Mouse (Mus musculus) embryonic facial prominence, embryonic 11.5 days (tissue): ENCODE results near the gene Tln2. TPM values are rescaled to one million over a fixed set of nuclear protein-coding genes. Genes with fewer than 3 reads are reported as not detected.

Experiments
- ATAC-seq: fragments of 200-750 bp; cut with Nextera tagmentation; replicated peaks from 2 replicates; pipeline ENCODE4 v1.8.0; 2017; ENCODE audit warnings: low read depth; ENCODE audit not compliant: insufficient number of reproducible peaks, low FRiP score, low TSS enrichment
- DNase-seq: peaks from one replicate; pipeline ENCODE4 v3.0.0-alpha.2; 2015; ENCODE audit warnings: low spot score
- H3K27ac ChIP-seq: fragments of 300-500 bp; sonication (generic); replicated peaks from 2 replicates; pipeline ENCODE4 v1.5.1; 2014; ENCODE audit warnings: mild to moderate bottlenecking, low read depth, low read length, control low read depth
- H3K27me3 ChIP-seq: fragments of 300-500 bp; sonication (generic); 2 replicates; pipeline ENCODE4 v1.6.1; 2014; ENCODE audit warnings: mild to moderate bottlenecking, low read length, moderate library complexity, mixed read lengths; ENCODE audit not compliant: control insufficient read depth, insufficient read depth
- H3K36me3 ChIP-seq: fragments of 300-500 bp; sonication (generic); replicated peaks from 2 replicates; pipeline ENCODE4 v1.6.1; 2014; ENCODE audit warnings: low read depth, mild to moderate bottlenecking, low read length, moderate library complexity, mixed read lengths; ENCODE audit not compliant: control insufficient read depth, insufficient read depth
- H3K4me1 ChIP-seq: fragments of 300-500 bp; sonication (generic); 2 replicates; pipeline ENCODE4 v1.6.1; 2014; ENCODE audit warnings: low read length, mixed read lengths; ENCODE audit not compliant: control insufficient read depth, insufficient read depth
- H3K4me2 ChIP-seq: fragments of 300-500 bp; sonication (generic); 2 replicates; pipeline ENCODE4 v1.6.1; 2014; ENCODE audit warnings: low read depth, mild to moderate bottlenecking, control low read depth, low read length, moderate library complexity
- H3K4me3 ChIP-seq: fragments of 300-500 bp; sonication (generic); 2 replicates; pipeline ENCODE4 v1.5.1; 2014; ENCODE audit warnings: low read depth, low read length, control low read depth
- H3K9ac ChIP-seq: fragments of 300-500 bp; sonication (generic); replicated peaks from 2 replicates; pipeline ENCODE4 v1.6.1; 2014; ENCODE audit warnings: mild to moderate bottlenecking, control low read depth, low read length
- H3K9me3 ChIP-seq: fragments of 300-500 bp; sonication (generic); replicated peaks from 2 replicates; pipeline ENCODE4 v1.6.1; 2016; ENCODE audit warnings: mild to moderate bottlenecking, low read length, inconsistent platforms, mixed read lengths; ENCODE audit not compliant: control insufficient read depth
- WGBS: fragments of 180-500 bp; shearing (Covaris S2); extraction: QIAGEN DNeasy Blood & Tissue Kit; methylation state at CpG from one replicate; pipeline ENCODE4 v1.1.7; 2014; 5-methylcytosine and 5-hydroxymethylcytosine counted together
- polyA plus RNA-seq: library from polyadenylated mRNA; unstranded; fragments of >200 nt; fragmentation: Nextera tagmentation; extraction: Ambion mirVana; gene quantifications from 2 replicates; pipeline ENCODE4 v1.2.1, GENCODE M21; 2014

Gene Tln2
- polyA plus RNA-seq, 1 experiment from 2014 or later = 25.3 TPM

- H3K4me1 ChIP-seq = no peaks in the 10 kb centered on the region
- no peak overlapping the region for H3K4me2 ChIP-seq
- 77% methylated on average over 15 of the region's 15 CpGs for WGBS
- H3K27ac ChIP-seq = no peak overlapping the region
- no peak for DNase-seq
- ATAC-seq = no peak
- no peak overlapping the region for H3K4me3 ChIP-seq
- H3K9me3 ChIP-seq = no peaks in the 10 kb centered on the region
- no peak overlapping the region for H3K9ac ChIP-seq
- no peaks in the 10 kb centered on the region for H3K27me3 ChIP-seq
- no peaks in the 10 kb centered on the region for H3K36me3 ChIP-seq
Measured at GRCm38 (mm10) chr9:67485169-67486072, 74.1 kb downstream of the Tln2 start.

- Histone ChIP-seq H3K9ac (no peak overlapping the region), H3K4me2 (no peak overlapping the region), H3K4me3 (no peak overlapping the region), H3K9me3 (no peaks in the 10 kb centered on the region), H3K36me3 (no peaks in the 10 kb centered on the region), H3K27me3 (no peaks in the 10 kb centered on the region), H3K27ac (no peak overlapping the region), H3K4me1 (no peaks in the 10 kb centered on the region)
- 64% methylated on average over 1 of the region's 1 CpGs for WGBS
- DNase-seq (no peak), ATAC-seq (no peak)
Measured at GRCm38 (mm10) chr9:67482277-67482676, 77.2 kb downstream of the Tln2 start.

- 38% methylated on average over 1 of the region's 1 CpGs for WGBS
- Histone ChIP-seq H3K4me2 (no peak overlapping the region), H3K36me3 (no peaks in the 10 kb centered on the region), H3K9me3 (no peaks in the 10 kb centered on the region), H3K27ac (no peak overlapping the region), H3K4me1 (no peaks in the 10 kb centered on the region), H3K4me3 (no peak overlapping the region), H3K9ac (no peak overlapping the region), H3K27me3 (no peaks in the 10 kb centered on the region)
- DNase-seq (no peak), ATAC-seq (no peak)
Measured at GRCm38 (mm10) chr9:67481851-67482250, 77.7 kb downstream of the Tln2 start.

- Histone ChIP-seq H3K4me2 (no peak overlapping the region), H3K36me3 (no peaks in the 10 kb centered on the region), H3K9me3 (no peaks in the 10 kb centered on the region), H3K27ac (no peak overlapping the region), H3K4me1 (no peaks in the 10 kb centered on the region), H3K27me3 (no peaks in the 10 kb centered on the region), H3K9ac (no peak overlapping the region), H3K4me3 (no peak overlapping the region)
- ATAC-seq (no peak), DNase-seq (no peak)
- WGBS = 83% methylated on average over 3 of the region's 3 CpGs
Measured at GRCm38 (mm10) chr9:67477445-67477844, 82.1 kb downstream of the Tln2 start.

- H3K4me2 ChIP-seq = no peak overlapping the region
- H3K9me3 ChIP-seq = no peaks in the 10 kb centered on the region
- no peak overlapping the region for H3K27ac ChIP-seq
- ATAC-seq = no peak
- H3K27me3 ChIP-seq = no peaks in the 10 kb centered on the region
- no peaks in the 10 kb centered on the region for H3K36me3 ChIP-seq
- no peak for DNase-seq
- no peak overlapping the region for H3K4me3 ChIP-seq
- H3K9ac ChIP-seq = no peak overlapping the region
- WGBS = 91% methylated on average over 5 of the region's 5 CpGs
- H3K4me1 ChIP-seq = no peaks in the 10 kb centered on the region
Measured at GRCm38 (mm10) chr9:67476184-67476583, 83.3 kb downstream of the Tln2 start.

- Histone ChIP-seq H3K27me3 (no peaks in the 10 kb centered on the region), H3K9me3 (no peaks in the 10 kb centered on the region), H3K9ac (no peak overlapping the region), H3K4me3 (no peak overlapping the region), H3K4me2 (no peak overlapping the region), H3K27ac (no peak overlapping the region), H3K36me3 (no peaks in the 10 kb centered on the region), H3K4me1 (no peaks in the 10 kb centered on the region; the same call in 1 of the 2 replicates)
- WGBS = 68% methylated on average over 11 of the region's 11 CpGs
- DNase-seq (no peak), ATAC-seq (no peak)
Measured at GRCm38 (mm10) chr9:67463440-67464122, 95.9 kb downstream of the Tln2 start.

GRCm38 (mm10) chr9:67441484-67441883 lies 118.0 kb downstream of the Tln2 start:
- no CpG with 5 or more reads among the region's 2 CpGs for WGBS
- no peaks in the 10 kb centered on the region for H3K4me1 ChIP-seq
- no peak overlapping the region for H3K9ac ChIP-seq
- no peak overlapping the region for H3K4me2 ChIP-seq
- no peak overlapping the region for H3K4me3 ChIP-seq
- DNase-seq = no peak
- no peak for ATAC-seq
- H3K36me3 ChIP-seq = no peaks in the 10 kb centered on the region
- no peak overlapping the region for H3K27ac ChIP-seq
- H3K27me3 ChIP-seq = no peaks in the 10 kb centered on the region
- H3K9me3 ChIP-seq = no peaks in the 10 kb centered on the region

- no peaks in the 10 kb centered on the region for H3K27me3 ChIP-seq
- ATAC-seq (no peak), DNase-seq (no peak)
- H3K9ac ChIP-seq = no peak overlapping the region
- no peaks in the 10 kb centered on the region for H3K4me1 ChIP-seq
- 89% methylated on average over 1 of the region's 1 CpGs for WGBS
- H3K36me3 ChIP-seq = no peaks in the 10 kb centered on the region
- no peak overlapping the region for H3K4me3 ChIP-seq
- H3K4me2 ChIP-seq = no peak overlapping the region
- H3K27ac ChIP-seq = no peak overlapping the region
- H3K9me3 ChIP-seq = no peaks in the 10 kb centered on the region
Measured at GRCm38 (mm10) chr9:67437511-67437910, 122.0 kb downstream of the Tln2 start.
